Comparison of ENCODE assay signal across 9 mouse cellular contexts in the genomic region with DNA sequence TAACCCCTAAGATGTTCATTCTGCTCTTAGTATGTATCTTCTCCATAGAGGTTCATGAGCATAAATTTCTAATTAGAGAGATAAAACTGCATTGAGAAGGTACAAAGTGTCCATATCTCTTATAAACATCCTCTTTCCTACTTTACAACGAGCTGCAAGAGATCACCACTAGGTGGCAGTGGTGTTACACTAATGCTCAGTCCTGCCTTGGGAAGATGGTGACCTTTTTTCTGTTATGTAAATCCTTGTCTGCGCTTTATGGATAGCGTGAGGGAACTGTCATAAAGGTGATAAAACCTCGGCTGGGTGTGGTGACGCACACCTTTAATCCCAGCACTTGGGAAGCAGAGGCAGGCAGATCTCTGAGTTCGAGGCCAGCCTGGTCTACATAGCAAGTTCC.
A peak's percentile ranks its signal among the peaks of the same experiment; 100 is the strongest.
DNase-seq lines count a peak whose midpoint lies in the region; ATAC-seq lines count a peak whose summit lies in the region.
"Had no signal": no experiment of that assay in that cellular context is flagged by ENCODE, and none has a peak within 500 bp of the region (broad histone marks: within the 10 kb centered on the region; RNA-seq: fewer than 3 reads in every experiment).

No protein-coding gene starts in this region.

- no peaks in the 10 kb centered on the region for H3K4me1 ChIP-seq in limb, embryonic 11.5 days (ENCODE audit: control insufficient read depth, insufficient read depth, low read length)
- H3K4me1 ChIP-seq: embryonic facial prominence, embryonic 13.5 days had no signal

- no peak overlapping the region for H3K4me3 ChIP-seq in limb, embryonic 11.5 days (ENCODE audit: low read depth, low read length)
- H3K4me3 ChIP-seq: embryonic facial prominence, embryonic 13.5 days had no signal

- WGBS in limb, embryonic 11.5 days = 17% methylated on average over 6 of the region's 6 CpGs

- H3K9ac ChIP-seq in limb, embryonic 11.5 days (ENCODE audit: low read length) = no peak overlapping the region
- H3K9ac ChIP-seq: embryonic facial prominence, embryonic 13.5 days had no signal

- ATAC-seq in limb, embryonic 11.5 days (ENCODE audit: insufficient number of reproducible peaks, low FRiP score, low TSS enrichment, low read depth) = no peak

- no peaks in the 10 kb centered on the region for H3K36me3 ChIP-seq in limb, embryonic 11.5 days (ENCODE audit: control insufficient read depth, insufficient read depth, low read length)
- no peaks in the 10 kb centered on the region for H3K36me3 ChIP-seq in splenic B cell, adult 2 months (ENCODE audit: control insufficient read depth, insufficient read depth, low read length, poor library complexity, severe bottlenecking)
- H3K36me3 ChIP-seq: embryonic facial prominence, embryonic 13.5 days had no signal

- no peaks in the 10 kb centered on the region for H3K9me3 ChIP-seq in limb, embryonic 11.5 days (ENCODE audit: control insufficient read depth, low read length)

- H3K27ac ChIP-seq in limb, embryonic 11.5 days (replicated peaks; ENCODE audit: low read depth, low read length) = no peak overlapping the region
- H3K27ac ChIP-seq: embryonic facial prominence, embryonic 13.5 days had no signal

- intact Hi-C loops in gastrocnemius, postnatal 14 days (cut with DNase I; ENCODE audit: low total_unique reads) = no loop called here

- H3K4me2 ChIP-seq in limb, embryonic 11.5 days (ENCODE audit: low read depth, severe bottlenecking) = no peak overlapping the region
- H3K4me2 ChIP-seq: embryonic facial prominence, embryonic 13.5 days had no signal

- H3K27me3 ChIP-seq in limb, embryonic 11.5 days (ENCODE audit: control insufficient read depth, insufficient read depth, low read length) = no peaks in the 10 kb centered on the region
- H3K27me3 ChIP-seq in splenic B cell, adult 2 months (ENCODE audit: control insufficient read depth, insufficient read depth, low read length, poor library complexity, severe bottlenecking) = no peaks in the 10 kb centered on the region
- H3K27me3 ChIP-seq: embryonic facial prominence, embryonic 13.5 days had no signal

- DNase-seq in 3134 (ENCODE audit: extremely low read depth, insufficient read length, low spot score) (peak; percentile 24), ZHBTc4 (ENCODE audit: low read depth, low spot score) (peak; percentile 77)
- DNase-seq in cerebellum, postnatal 4 days (ENCODE audit: low spot score in 2 of 2) = peak; percentile 60 to 81
- peak; percentile 58 for DNase-seq in gastrocnemius, postnatal 14 days
- DNase-seq in kidney, adult 8-10 months = peak; percentile 69 to 79
- DNase-seq in limb, embryonic 11.5 days (ENCODE audit: low spot score) = peak; percentile 82
- DNase-seq in naive thymus-derived CD4-positive, alpha-beta T cell, adult 2 months (ENCODE audit: low read depth) = peak; percentile 89
- DNase-seq in splenic B cell, adult 2 months (ENCODE audit: low read depth, low spot score) = peak; percentile 88

Comparison
In these comparisons a context has a peak if more than half of its experiments do, and no peak if none do; other contexts are left out.
1. DNase-seq: peak in every context shown above with its lines; median percentile 89 in naive thymus-derived CD4-positive, alpha-beta T cell, adult 2 months; 88 in splenic B cell, adult 2 months; 82 in limb, embryonic 11.5 days; 77 in ZHBTc4; 74 in kidney, adult 8-10 months; 70 in cerebellum, postnatal 4 days; 58 in gastrocnemius, postnatal 14 days; 24 in 3134.